Mouse (Mus musculus) telencephalon, adult 2 months (tissue): ENCODE results near the gene Hacd2.

Experiments
- DNase-seq: peaks from one replicate; pipeline ENCODE4 v3.0.0-alpha.2; 2011; ENCODE audit warnings: low read depth, low spot score

The Hacd2 gene

GRCm38 (mm10) chr16:35007361-35007760 is 14.9 kb upstream of the Hacd2 start:
- DNase-seq, result no peak

GRCm38 (mm10) chr16:35008447-35008846 is 13.8 kb upstream of the Hacd2 start:
- no peak for DNase-seq

- DNase-seq, result no peak
These were observed 8.7 kb upstream of the Hacd2 start for GRCm38 (mm10) chr16:35013501-35013900.

- no peak for DNase-seq
These were observed 5.7 kb upstream of the Hacd2 start for GRCm38 (mm10) chr16:35016491-35016890.

GRCm38 (mm10) chr16:35018470-35018974 is 3.7 kb upstream of the Hacd2 start:
- DNase-seq, result no peak

- DNase-seq, result no peak
These were observed 356 bp upstream of the Hacd2 start for GRCm38 (mm10) chr16:35021903-35022241.

GRCm38 (mm10) chr16:35023138-35023735 is 1.0 kb downstream of the Hacd2 start:
- DNase-seq, result no peak

- DNase-seq, result no peak
These were observed 2.1 kb downstream of the Hacd2 start for GRCm38 (mm10) chr16:35024300-35024699.

GRCm38 (mm10) chr16:35025347-35025746 is 3.1 kb downstream of the Hacd2 start:
- no peak for DNase-seq

GRCm38 (mm10) chr16:35033241-35033640 is 11.0 kb downstream of the Hacd2 start:
- DNase-seq, result no peak

GRCm38 (mm10) chr16:35033809-35034577 is 11.8 kb downstream of the Hacd2 start:
- no peak for DNase-seq

GRCm38 (mm10) chr16:35034971-35035370 is 12.7 kb downstream of the Hacd2 start:
- no peak for DNase-seq

- no peak for DNase-seq
These were observed 14.5 kb downstream of the Hacd2 start for GRCm38 (mm10) chr16:35036754-35037153.

- DNase-seq, result no peak
These were observed 16.3 kb downstream of the Hacd2 start for GRCm38 (mm10) chr16:35038343-35039057.

- DNase-seq, result no peak
These were observed 17.9 kb downstream of the Hacd2 start for GRCm38 (mm10) chr16:35040154-35040553.

GRCm38 (mm10) chr16:35041001-35041400 is 18.8 kb downstream of the Hacd2 start:
- no peak for DNase-seq

- DNase-seq, result no peak
These were observed 24.0 kb downstream of the Hacd2 start for GRCm38 (mm10) chr16:35046081-35046775.

GRCm38 (mm10) chr16:35047272-35047969 is 25.2 kb downstream of the Hacd2 start:
- DNase-seq, result no peak

- DNase-seq, result no peak
These were observed 28.8 kb downstream of the Hacd2 start for GRCm38 (mm10) chr16:35051066-35051465.

GRCm38 (mm10) chr16:35052191-35052590 is 30.0 kb downstream of the Hacd2 start:
- no peak for DNase-seq

- DNase-seq, result no peak
These were observed 32.4 kb downstream of the Hacd2 start for GRCm38 (mm10) chr16:35054432-35055193.
